Mouse (Mus musculus) lung, postnatal 0 days (tissue): ENCODE measurements around the gene Isca1.

Experiments
- CTCF ChIP-seq: IDR thresholded peaks from 2 replicates; pipeline ENCODE4 v1.5.1; 2016; ENCODE audit warnings: antibody characterized with exemption, mild to moderate bottlenecking
- EP300 ChIP-seq: IDR thresholded peaks from 2 replicates; pipeline ENCODE4 v1.6.1; 2016; ENCODE audit warnings: antibody characterized with exemption, mild to moderate bottlenecking, control low read depth

DNA sequence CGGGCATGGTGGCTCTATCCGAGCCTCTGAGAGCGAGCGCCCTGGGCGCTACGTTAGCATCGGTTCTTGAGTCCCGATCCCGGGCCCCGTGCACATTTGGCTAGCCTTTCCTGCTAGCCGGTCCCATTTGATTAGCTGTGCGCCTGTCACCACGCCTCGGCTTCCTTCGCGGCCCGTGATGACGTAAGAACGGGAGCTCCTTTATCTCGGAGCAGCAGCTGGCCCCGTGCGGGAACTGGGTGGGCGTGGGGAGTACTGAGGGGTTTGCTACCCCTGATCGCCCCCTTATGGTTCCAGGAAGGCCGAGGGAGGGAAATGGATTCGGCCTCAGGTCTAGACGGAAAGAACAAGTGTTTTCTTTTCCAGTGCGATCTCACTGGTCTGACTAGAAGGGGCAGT is 553 bp upstream of the Isca1 start:
- TF ChIP-seq CTCF (peak; percentile 55), EP300 (peak; percentile 39; the same call in 1 of the 2 replicates)
